Mouse (Mus musculus) c-Kit-positive CD71-positive TER-119-negative erythroid progenitor cells, embryonic 14.5 days (primary cell): ENCODE measurements at regions not wholly inside any gene's neighbourhood (a gene's known extent, or its start where the extent isn't known, plus 50 kb on each side); places are given as distances from the start of the nearest gene placed in this dataset.

Experiments used
- DNase-seq: peaks from one replicate; pipeline ENCODE4 v3.0.0-alpha.2; 2013; ENCODE audit warnings: low read depth

DNA sequence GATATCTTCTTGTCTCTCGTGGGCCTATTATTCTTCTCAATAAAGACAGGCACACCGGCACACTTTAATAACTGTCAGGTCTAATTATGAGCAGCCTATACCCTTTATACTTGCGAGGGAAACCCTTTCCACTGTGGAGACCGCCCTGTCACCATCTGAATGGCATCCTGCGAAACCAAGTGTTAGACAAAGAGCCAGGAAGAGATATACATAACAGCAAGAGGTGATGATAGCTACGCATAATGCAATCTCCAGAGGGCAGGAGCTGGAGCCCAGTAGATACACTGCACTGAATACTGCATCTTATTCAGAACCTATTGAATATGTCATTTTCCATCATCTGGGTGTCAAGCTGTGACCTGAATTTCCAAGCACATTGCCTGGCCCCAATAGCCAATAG, 187.7 kb downstream of the Kit start:
- peak; percentile 29 for DNase-seq

DNA sequence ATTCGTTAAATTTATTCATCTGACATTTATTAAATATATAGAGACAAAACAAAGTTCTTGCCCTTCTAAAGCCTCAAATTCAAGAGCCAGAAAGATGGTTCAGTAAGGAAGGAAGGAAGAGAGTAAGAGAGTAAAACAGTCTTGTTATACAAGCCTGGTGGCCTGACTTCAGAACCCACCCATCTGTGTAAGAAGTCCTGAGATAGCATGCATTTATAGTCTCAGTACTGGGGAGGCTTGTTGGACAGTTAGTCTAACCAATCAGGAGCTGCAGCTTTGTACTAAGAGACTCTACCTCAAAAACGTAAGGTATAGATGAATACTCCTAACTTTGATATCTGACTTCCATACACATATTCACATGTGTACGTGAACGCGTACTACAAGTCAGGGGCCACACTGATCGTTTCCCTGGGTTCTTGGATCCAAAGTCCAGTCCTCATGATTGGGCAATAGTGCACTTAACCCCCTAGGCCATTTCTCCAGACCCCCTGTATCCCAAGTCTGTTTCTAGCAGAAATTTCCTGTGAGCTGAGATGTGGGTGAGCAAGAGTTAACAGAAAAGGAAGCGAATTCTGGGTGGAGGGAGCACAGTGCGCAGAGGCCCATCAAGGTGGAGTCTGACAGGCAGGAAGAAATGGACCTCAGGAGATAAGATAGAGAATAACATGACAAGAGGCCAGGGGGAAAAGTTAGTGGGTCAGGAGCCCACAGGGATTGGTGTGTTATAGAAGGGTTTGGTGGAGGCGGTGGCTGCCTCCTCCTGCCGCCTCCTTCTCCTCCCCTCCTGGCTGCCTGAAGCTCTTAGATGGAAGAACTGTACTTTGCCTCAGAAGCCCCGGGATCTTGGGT, 187.0 kb downstream of the Kit start:
- DNase-seq, result peak; percentile 57

GRCm38 (mm10) chr5:75756168-75756567, 181.5 kb downstream of the Kit start:
- no peak for DNase-seq

GRCm38 (mm10) chr5:75754356-75754755, 179.6 kb downstream of the Kit start:
- no peak for DNase-seq

DNA sequence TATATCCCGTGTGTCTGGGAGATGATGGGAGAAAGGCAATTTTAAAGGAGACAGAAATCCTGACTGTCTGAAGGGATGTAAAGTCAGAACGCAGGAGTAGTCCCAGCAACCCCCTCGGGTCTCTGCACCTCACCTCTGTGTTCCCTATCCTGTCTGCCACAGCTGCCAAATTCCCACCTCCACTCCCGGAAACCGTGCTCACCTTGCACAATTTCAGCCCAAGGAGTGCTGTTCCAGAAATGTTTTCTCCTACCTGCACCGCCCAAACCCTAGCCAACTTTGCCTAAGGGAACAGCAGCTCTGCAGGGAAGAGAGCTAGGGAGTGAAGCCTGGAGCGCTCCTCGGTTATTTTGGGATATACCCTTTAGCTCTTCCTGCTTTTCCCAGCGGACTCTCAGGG, 170.6 kb downstream of the Kit start:
- DNase-seq, result no peak

DNA sequence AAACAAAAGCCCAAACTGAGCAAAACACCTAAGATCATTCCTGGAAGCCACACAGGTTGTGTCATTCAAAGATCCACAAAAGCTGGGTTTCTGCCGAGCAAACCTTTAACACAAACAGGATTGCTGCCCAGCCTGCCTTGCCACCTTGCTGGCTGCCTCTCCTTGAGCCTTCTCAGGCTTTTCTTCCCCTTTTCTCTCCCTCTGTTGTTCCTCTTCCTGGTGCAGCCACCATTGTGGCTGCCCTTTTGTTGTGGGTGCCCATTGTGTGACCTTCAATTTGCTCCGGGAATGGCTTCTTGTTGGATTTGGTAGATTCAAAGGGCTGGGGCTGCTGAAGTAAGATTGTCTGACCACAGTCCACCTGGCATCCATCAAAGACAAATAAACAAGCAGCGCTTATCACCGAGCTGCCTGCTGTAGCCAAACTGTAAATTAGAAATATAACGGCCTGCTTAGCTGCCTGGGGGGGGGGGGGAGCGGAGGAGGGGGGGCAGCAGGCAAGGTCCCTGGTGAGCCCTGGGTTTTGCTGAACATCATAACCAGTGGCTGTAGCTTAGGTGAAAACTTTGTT, 169.8 kb downstream of the Kit start:
- DNase-seq, result no peak

GRCm38 (mm10) chr5:75739336-75739735, 164.6 kb downstream of the Kit start:
- no peak for DNase-seq

DNA sequence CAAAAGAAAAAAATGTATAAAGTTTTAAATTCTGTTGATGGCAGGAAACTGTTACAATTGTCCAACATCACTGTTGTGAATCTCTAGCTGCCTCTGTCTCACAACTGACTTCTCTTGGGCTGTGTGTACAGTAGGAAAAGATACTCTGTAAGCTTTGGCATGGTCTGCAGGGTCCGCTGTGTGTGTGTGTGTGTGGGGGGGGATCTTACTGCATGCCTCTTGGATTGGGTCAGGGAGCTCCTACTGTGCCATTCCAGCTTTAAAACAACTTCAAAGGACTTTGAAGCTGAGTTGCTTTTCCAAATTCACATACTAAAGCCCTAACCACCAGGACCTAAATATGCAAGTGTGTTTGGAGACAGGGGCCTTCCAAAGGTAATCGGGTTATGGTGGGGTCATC, 163.7 kb downstream of the Kit start:
- no peak for DNase-seq

- no peak for DNase-seq
These were observed 163.0 kb downstream of the Kit start for GRCm38 (mm10) chr5:75737752-75738151.

- no peak for DNase-seq
These were observed 161.6 kb downstream of the Kit start for GRCm38 (mm10) chr5:75736318-75736717.

DNA sequence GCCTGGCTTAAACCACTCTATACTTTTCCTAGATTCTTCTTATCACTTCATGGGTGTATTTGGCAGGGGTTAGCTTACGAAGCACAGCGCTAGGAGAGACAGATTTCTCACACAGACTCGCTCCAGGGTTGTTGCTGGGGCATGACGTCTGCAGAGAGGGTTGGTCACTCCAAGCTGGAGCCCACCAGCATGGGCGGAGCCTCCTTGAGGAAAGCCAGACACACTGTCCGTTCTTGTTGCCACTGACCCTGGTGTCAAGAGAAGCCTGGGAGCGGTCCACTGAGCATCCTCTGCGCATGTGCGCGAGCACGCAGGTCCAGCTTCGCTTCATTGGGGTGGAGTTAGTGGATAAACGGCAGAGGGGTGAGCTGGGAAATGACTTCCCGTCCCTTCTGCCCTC, 159.8 kb downstream of the Kit start:
- no peak for DNase-seq

- no peak for DNase-seq
These were observed 159.3 kb downstream of the Kit start for GRCm38 (mm10) chr5:75734043-75734442.

- DNase-seq, result no peak
These were observed 156.5 kb downstream of the Kit start for GRCm38 (mm10) chr5:75731236-75731635.

GRCm38 (mm10) chr5:75730698-75731097, 156.0 kb downstream of the Kit start:
- no peak for DNase-seq

DNA sequence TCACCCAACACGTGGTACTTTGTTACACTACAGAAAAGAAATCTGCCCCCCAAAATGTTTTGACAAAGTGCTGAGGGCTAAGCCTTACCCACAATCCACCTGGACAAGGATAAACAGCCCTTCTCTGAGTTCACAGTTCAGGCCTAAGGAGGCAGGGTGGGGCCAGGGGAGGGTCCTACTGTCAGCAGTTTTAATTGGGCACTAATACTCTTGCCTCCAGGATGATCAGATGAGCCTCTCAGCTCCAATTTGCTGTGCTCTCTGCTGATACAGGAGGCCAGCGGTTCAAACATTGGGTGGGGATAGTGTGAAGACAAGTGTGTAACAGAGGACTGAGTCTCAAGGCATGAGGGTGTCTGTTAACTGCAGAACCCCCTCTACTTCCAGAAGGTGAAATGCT, 146.6 kb downstream of the Kit start:
- DNase-seq, result peak; percentile 13

DNA sequence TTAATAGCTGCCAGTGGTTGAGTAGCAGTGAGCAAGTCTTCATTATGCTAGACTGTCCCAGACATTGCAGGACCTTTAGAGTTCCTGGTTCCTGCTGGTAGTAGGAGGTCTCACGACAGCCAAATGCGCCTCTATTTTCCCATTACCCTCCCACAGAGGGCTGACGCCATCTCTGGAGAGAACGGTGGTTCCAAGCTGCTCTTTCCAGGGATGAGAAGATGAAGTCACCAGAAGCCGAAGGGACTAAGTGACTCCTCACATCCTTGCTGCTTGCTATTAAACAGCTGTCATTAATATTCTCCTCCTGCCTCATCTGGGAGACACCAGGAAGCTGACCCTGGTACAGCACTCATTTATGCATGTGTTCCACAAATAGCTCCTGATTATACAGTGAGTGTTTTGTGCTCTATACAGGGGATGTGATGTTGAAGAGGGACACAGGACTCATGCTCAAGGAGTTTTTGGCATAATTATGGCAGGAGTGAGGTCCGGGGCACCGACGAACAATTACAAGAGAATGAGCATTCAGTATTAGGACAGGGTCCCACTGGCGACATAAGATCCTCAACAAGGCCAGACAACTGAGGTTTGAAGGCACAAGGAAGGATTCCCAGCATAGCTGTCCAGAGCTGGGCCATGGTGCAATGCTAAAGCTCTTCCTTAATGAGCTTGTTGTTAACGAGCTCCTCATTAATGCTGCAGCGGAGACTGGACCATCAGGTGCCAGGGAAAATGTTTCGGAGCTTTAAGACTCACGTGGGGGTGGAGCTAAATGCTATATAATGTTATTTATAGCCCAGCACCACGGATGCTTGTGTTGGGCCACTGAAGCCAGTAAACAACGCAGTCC, 145.6 kb downstream of the Kit start:
- DNase-seq, result no peak

DNA sequence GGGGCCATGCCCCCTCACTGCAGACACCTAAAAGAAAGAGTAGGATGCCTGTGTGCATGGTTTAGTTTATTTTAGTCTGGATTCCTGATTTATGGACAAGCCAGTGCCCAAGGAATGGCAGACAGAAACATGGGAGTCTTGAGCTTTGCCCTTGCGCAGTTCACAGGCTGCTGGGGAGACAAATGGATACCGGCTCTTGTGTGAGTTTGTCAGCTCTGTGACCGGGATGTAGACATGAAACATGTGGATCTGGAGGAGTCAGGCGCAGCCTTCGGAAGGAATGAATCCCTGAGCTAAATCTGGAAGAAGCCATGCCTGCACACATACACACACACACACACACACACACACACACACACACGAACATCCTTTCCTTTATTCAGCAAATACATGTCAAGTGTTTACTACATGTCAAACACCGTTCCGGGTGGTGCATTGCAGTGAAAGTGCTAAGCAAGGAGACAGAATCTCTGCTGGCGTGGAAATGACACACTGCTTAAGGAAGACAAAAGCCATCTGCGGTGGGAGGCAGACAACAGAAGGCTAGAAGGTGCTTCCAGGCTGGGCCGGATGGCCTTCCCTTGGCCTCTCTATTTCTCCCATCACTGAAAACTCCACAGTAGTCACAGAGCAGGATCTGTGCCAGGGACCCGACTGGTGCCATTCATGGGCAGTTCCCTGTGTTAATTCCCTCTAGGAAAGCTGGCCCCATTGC, 144.0 kb downstream of the Kit start:
- no peak for DNase-seq
